Mouse (Mus musculus): Measurements from ENCODE around the gene Mfsd7a. TPM values are rescaled to one million over a fixed set of nuclear protein-coding genes. Genes with fewer than 3 reads are reported as not detected.

Mfsd7a gene
- polyA plus RNA-seq, 1 experiment: 12.8 TPM

- peak within 1 kb of the TSS; percentile 87 for H3K4me3 ChIP-seq (ENCODE audit: low read depth, low read length)
- peaks cover 5% of the 10 kb centered on the region; the same call in 1 of the 2 replicates for H3K4me1 ChIP-seq (ENCODE audit: control insufficient read depth, insufficient read depth, insufficient read length, low read length)
- no peaks in the 10 kb centered on the region for H3K27me3 ChIP-seq (ENCODE audit: control insufficient read depth, insufficient read depth, low read length)
- 1% methylated on average over 42 of the region's 42 CpGs for WGBS
- H3K27ac ChIP-seq (ENCODE audit: insufficient read depth, low read depth, low read length): peak within 1 kb of the TSS; percentile 29
- TF ChIP-seq POLR2A (IDR thresholded peaks at IDR 0.05; ENCODE audit: low read depth, low read length): peak; percentile 40; the same call in 1 of the 2 replicates
- TF ChIP-seq CTCF (IDR thresholded peaks at IDR 0.05; ENCODE audit: extremely low read depth, insufficient read length, insufficient replicate concordance, low read depth, low read length): peak; percentile 88
- peaks cover 30% of the 10 kb centered on the region for H3K36me3 ChIP-seq (ENCODE audit: control insufficient read depth, insufficient read depth, low read length)
These were observed 14.7 kb downstream of the Mfsd7a start, which contains the start of gene Atp5k for GRCm38 (mm10) chr5:108433804-108434587. Atp5k (minus strand) TSS chr5:108434448.

- Histone ChIP-seq H3K4me3 (ENCODE audit: low read depth, low read length) (no peak overlapping the region), H3K27me3 (ENCODE audit: control insufficient read depth, insufficient read depth, low read length) (no peaks in the 10 kb centered on the region), H3K36me3 (ENCODE audit: control insufficient read depth, insufficient read depth, low read length) (peaks cover 31% of the 10 kb centered on the region), H3K4me1 (ENCODE audit: control insufficient read depth, insufficient read depth, insufficient read length, low read length) (peaks cover 5% of the 10 kb centered on the region; the same call in 1 of the 2 replicates), H3K27ac (ENCODE audit: insufficient read depth, low read depth, low read length) (no peak overlapping the region)
- WGBS: 87% methylated on average over 6 of the region's 6 CpGs
- no peak for TF ChIP-seq CTCF (IDR thresholded peaks at IDR 0.05; ENCODE audit: extremely low read depth, insufficient read length, insufficient replicate concordance, low read depth, low read length)
These were observed 17.5 kb downstream of the Mfsd7a start for GRCm38 (mm10) chr5:108431196-108431595.

DNA sequence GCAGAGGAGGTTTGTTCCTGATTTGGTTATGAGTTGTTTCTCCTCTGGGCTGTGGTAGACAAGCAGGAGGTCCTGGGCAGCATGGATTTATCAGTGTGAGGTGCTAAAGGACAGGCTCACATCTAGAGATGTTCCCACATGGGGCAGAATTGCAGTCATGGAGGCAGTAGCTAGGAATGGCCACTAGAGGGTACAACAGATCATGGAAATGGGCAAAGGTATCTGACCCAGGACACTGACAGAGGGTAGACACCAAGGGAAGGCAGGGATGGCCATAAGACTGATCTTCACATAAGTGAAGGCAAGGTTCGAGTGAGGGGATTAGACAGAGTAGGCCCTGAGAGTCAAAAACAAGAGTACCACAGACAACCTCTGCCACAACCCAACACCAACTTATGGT is 21.5 kb downstream of the Mfsd7a start:
- no peak overlapping the region for H3K4me3 ChIP-seq (ENCODE audit: low read depth, low read length)
- no peak overlapping the region for H3K27ac ChIP-seq (ENCODE audit: insufficient read depth, low read depth, low read length)
- H3K36me3 ChIP-seq (ENCODE audit: control insufficient read depth, insufficient read depth, low read length): peaks cover 24% of the 10 kb centered on the region
- TF ChIP-seq CTCF (IDR thresholded peaks at IDR 0.05; ENCODE audit: extremely low read depth, insufficient read length, insufficient replicate concordance, low read depth, low read length) (peak; percentile 71; the same call in 1 of the 2 replicates), POLR2A (IDR thresholded peaks at IDR 0.05; ENCODE audit: low read depth, low read length) (no peak)
- no peaks in the 10 kb centered on the region for H3K27me3 ChIP-seq (ENCODE audit: control insufficient read depth, insufficient read depth, low read length)
- 34% methylated on average over 1 of the region's 1 CpGs for WGBS
- peaks cover 2% of the 10 kb centered on the region; the same call in 1 of the 2 replicates for H3K4me1 ChIP-seq (ENCODE audit: control insufficient read depth, insufficient read depth, insufficient read length, low read length)

DNA sequence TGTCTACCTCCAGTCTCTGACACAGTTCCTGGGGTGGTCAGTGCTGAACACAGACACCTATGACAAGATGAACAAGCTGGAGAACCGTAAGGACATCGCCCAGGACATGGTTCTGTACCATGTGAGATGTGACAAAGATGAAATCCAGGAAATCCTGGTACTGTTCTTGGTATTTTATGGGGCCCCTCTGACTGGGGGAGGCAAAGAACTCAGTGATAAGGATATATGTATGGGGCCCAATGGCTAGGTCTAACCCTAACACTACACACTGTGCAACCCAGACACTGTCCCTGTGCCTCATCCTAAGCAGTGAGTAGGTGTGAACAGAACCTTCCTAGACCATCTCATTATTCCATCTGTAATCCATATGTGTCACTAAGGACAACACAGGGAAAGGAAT is 25.3 kb downstream of the Mfsd7a start:
- no peak for TF ChIP-seq CTCF (IDR thresholded peaks at IDR 0.05; ENCODE audit: extremely low read depth, insufficient read length, insufficient replicate concordance, low read depth, low read length)
- no peak for TF ChIP-seq POLR2A (IDR thresholded peaks at IDR 0.05; ENCODE audit: low read depth, low read length)
- Histone ChIP-seq H3K27ac (ENCODE audit: insufficient read depth, low read depth, low read length) (no peak overlapping the region), H3K4me1 (ENCODE audit: control insufficient read depth, insufficient read depth, insufficient read length, low read length) (peaks cover 2% of the 10 kb centered on the region; the same call in 1 of the 2 replicates), H3K4me3 (ENCODE audit: low read depth, low read length) (no peak overlapping the region), H3K27me3 (ENCODE audit: control insufficient read depth, insufficient read depth, low read length) (no peaks in the 10 kb centered on the region), H3K36me3 (ENCODE audit: control insufficient read depth, insufficient read depth, low read length) (no peaks in the 10 kb centered on the region)
- WGBS: 93% methylated on average over 2 of the region's 2 CpGs

- Histone ChIP-seq H3K36me3 (ENCODE audit: control insufficient read depth, insufficient read depth, low read length) (no peaks in the 10 kb centered on the region), H3K4me3 (ENCODE audit: low read depth, low read length) (no peak overlapping the region), H3K4me1 (ENCODE audit: control insufficient read depth, insufficient read depth, insufficient read length, low read length) (peaks cover 2% of the 10 kb centered on the region; the same call in 1 of the 2 replicates), H3K27me3 (ENCODE audit: control insufficient read depth, insufficient read depth, low read length) (no peaks in the 10 kb centered on the region), H3K27ac (ENCODE audit: insufficient read depth, low read depth, low read length) (no peak overlapping the region)
- TF ChIP-seq POLR2A (IDR thresholded peaks at IDR 0.05; ENCODE audit: low read depth, low read length) (no peak), CTCF (IDR thresholded peaks at IDR 0.05; ENCODE audit: extremely low read depth, insufficient read length, insufficient replicate concordance, low read depth, low read length) (no peak)
- WGBS: 51% methylated on average over 3 of the region's 3 CpGs
These were observed 25.9 kb downstream of the Mfsd7a start for GRCm38 (mm10) chr5:108422741-108423140.

- TF ChIP-seq POLR2A (IDR thresholded peaks at IDR 0.05; ENCODE audit: low read depth, low read length) (no peak), CTCF (IDR thresholded peaks at IDR 0.05; ENCODE audit: extremely low read depth, insufficient read length, insufficient replicate concordance, low read depth, low read length) (no peak)
- no peak overlapping the region for H3K27ac ChIP-seq (ENCODE audit: insufficient read depth, low read depth, low read length)
- H3K27me3 ChIP-seq (ENCODE audit: control insufficient read depth, insufficient read depth, low read length): no peaks in the 10 kb centered on the region
- no peaks in the 10 kb centered on the region for H3K36me3 ChIP-seq (ENCODE audit: control insufficient read depth, insufficient read depth, low read length)
- WGBS: 65% methylated on average over 2 of the region's 2 CpGs
- H3K4me3 ChIP-seq (ENCODE audit: low read depth, low read length): no peak overlapping the region
- H3K4me1 ChIP-seq (ENCODE audit: control insufficient read depth, insufficient read depth, insufficient read length, low read length): no peaks in the 10 kb centered on the region
These were observed 34.0 kb downstream of the Mfsd7a start for GRCm38 (mm10) chr5:108414711-108415110.

- TF ChIP-seq POLR2A (IDR thresholded peaks at IDR 0.05; ENCODE audit: low read depth, low read length) (no peak), CTCF (IDR thresholded peaks at IDR 0.05; ENCODE audit: extremely low read depth, insufficient read length, insufficient replicate concordance, low read depth, low read length) (no peak)
- Histone ChIP-seq H3K4me3 (ENCODE audit: low read depth, low read length) (no peak overlapping the region), H3K4me1 (ENCODE audit: control insufficient read depth, insufficient read depth, insufficient read length, low read length) (no peaks in the 10 kb centered on the region), H3K36me3 (ENCODE audit: control insufficient read depth, insufficient read depth, low read length) (no peaks in the 10 kb centered on the region), H3K27me3 (ENCODE audit: control insufficient read depth, insufficient read depth, low read length) (no peaks in the 10 kb centered on the region), H3K27ac (ENCODE audit: insufficient read depth, low read depth, low read length) (no peak overlapping the region)
- WGBS: 70% methylated on average over 2 of the region's 2 CpGs
These were observed 41.7 kb downstream of the Mfsd7a start for GRCm38 (mm10) chr5:108406977-108407376.

Measured in small intestine, adult 2 months (tissue).